Mouse (Mus musculus) C3H10T1/2 (cell line): ENCODE results near the gene Nle1. TPM values are rescaled to one million over a fixed set of nuclear protein-coding genes. Genes with fewer than 3 reads are reported as not detected.

Experiments
- polyA plus RNA-seq, 2 experiments: library from polyadenylated mRNA; unstranded; fragments of >200 nt; fragmentation: generic; extraction: Trizol; gene quantifications; one replicate each; pipeline ENCODE4 v1.2.1; 2012; ENCODE audit warnings: missing spikeins in 2 of 2

Nle1 gene
- 10 to 100 TPM; 23.7 to 54.0 TPM for polyA plus RNA-seq

GRCm38 (mm10) chr11:82907651-82908607, at the start of gene Nle1:
Nle1 (minus strand) TSS chr11:82908411.

GRCm38 (mm10) chr11:82950736-82951481, 42.7 kb upstream of the Nle1 start, which contains the start of gene Slfn5:
Slfn5 (plus strand) TSS chr11:82951349.

GRCm38 (mm10) chr11:82910250-82910649, 2.0 kb upstream of the Nle1 start, which contains the start of gene Unc45b:
Unc45b (plus strand) TSS chr11:82910550.

GRCm38 (mm10) chr11:82891936-82892335, 16.3 kb downstream of the Nle1 start, which contains the start of gene Fndc8:
Fndc8 (plus strand) TSS chr11:82892124.

GRCm38 (mm10) chr11:82890342-82890762, 17.9 kb downstream of the Nle1 start, which contains the start of gene Rad51d:
Rad51d (minus strand) TSS chr11:82890614.

GRCm38 (mm10) chr11:82871031-82871446, 37.2 kb downstream of the Nle1 start, which contains the start of gene Rffl:
Rffl (minus strand) TSS chr11:82871210.

Other genes with a start within 250 kb of the Nle1 start
- under 1 TPM; 0.09 to 0.64 TPM for gene Cct6b, start 144.1 kb downstream of the Nle1 start, polyA plus RNA-seq
- gene Zfp830, start 144.1 kb downstream of the Nle1 start, polyA plus RNA-seq, result 10 to 100 TPM in 1 of 2 experiments, 1 to 10 TPM in 1; 2.4 to 13.7 TPM
- gene Lig3, start 127.3 kb downstream of the Nle1 start, polyA plus RNA-seq, result 10 to 100 TPM in 1 of 2 experiments, 1 to 10 TPM in 1; 7.6 to 17.1 TPM
- gene Rffl, start 37.2 kb downstream of the Nle1 start, polyA plus RNA-seq, result 1 to 10 TPM; 2.4 to 4.4 TPM
- gene Rad51d, start 17.8 kb downstream of the Nle1 start, polyA plus RNA-seq, result 10 to 100 TPM; 21.0 to 22.0 TPM
- gene Fndc8, start 16.3 kb downstream of the Nle1 start, polyA plus RNA-seq, result under 1 TPM; 0.01 to 0.12 TPM
- gene Unc45b, start 2.1 kb upstream of the Nle1 start, polyA plus RNA-seq, result under 1 TPM in 1 of 2 experiments, not detected in 1; 0.04 TPM
- under 1 TPM; 0.02 to 0.35 TPM for gene Slfn5, start 42.9 kb upstream of the Nle1 start, polyA plus RNA-seq
- under 1 TPM; 0.21 to 0.73 TPM for gene Slfn9, start 83.4 kb upstream of the Nle1 start, polyA plus RNA-seq
- under 1 TPM in 1 of 2 experiments, not detected in 1; 0.07 TPM for gene Slfn8, start 112.4 kb upstream of the Nle1 start, polyA plus RNA-seq
- gene Slfn2, start 156.7 kb upstream of the Nle1 start, polyA plus RNA-seq, result under 1 TPM in 1 of 2 experiments, not detected in 1; 0.12 TPM
- gene Slfn1, start 208.4 kb upstream of the Nle1 start, polyA plus RNA-seq, result not detected